Mouse (Mus musculus) thymus, adult 2 months (tissue): ENCODE results near the gene Tgif2.
"Not testable (repeated sequence)": the region's sequence is repeated elsewhere in the genome, so short reads cannot be mapped to it uniquely, and the experiment has no call there.

Source experiments
- CTCF ChIP-seq: fragments of 200-500 bp; IDR thresholded peaks from 2 replicates; pipeline ENCODE4 v1.5.1; 2012; ENCODE audit warnings: mild to moderate bottlenecking, control low read depth, low read length, moderate library complexity, borderline replicate concordance; ENCODE audit not compliant: control insufficient read depth, poor library complexity, insufficient read depth; ENCODE audit errors: extremely low read depth
- POLR2A ChIP-seq: fragments of 200-500 bp; IDR thresholded peaks from 2 replicates; pipeline ENCODE4 v1.6.1; 2012; ENCODE audit warnings: mild to moderate bottlenecking, low read length, control low read depth, moderate library complexity; ENCODE audit not compliant: control insufficient read depth, poor library complexity, insufficient read depth; ENCODE audit errors: extremely low read depth

DNA sequence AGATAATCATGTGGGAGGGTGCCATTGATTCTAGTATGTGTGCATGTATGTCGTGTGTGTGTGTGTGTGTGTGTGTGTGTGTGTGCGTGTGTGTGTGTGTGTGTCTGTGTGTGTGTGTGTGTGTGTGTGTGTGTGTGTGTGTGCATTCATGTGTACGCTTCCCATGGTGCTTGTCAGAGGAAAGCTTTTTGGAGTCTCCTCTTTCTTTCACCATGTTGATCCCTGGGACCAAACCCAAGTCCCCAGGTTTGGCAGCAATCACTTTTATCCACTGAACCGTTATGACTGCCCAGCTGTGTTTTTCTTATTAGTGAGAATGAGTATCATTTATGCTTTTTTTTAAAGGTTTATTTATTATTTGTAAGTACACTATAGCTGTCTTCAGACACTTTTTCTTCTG, 62.6 kb downstream of the Tgif2 start:
- TF ChIP-seq CTCF, POLR2A: not testable (repeated sequence)
